Mouse (Mus musculus) thymus, adult 2 months (tissue): ENCODE measurements around the gene Dffa. TPM values are rescaled to one million over a fixed set of nuclear protein-coding genes. Genes with fewer than 3 reads are reported as not detected.

ENCODE experiments used
- DNase-seq: peaks from one replicate; pipeline ENCODE4 v3.0.0; 2021
- H3K27ac ChIP-seq: fragments of 200-500 bp; 2 replicates; pipeline ENCODE4 v1.5.1; 2012; ENCODE audit warnings: low read length, control low read depth; ENCODE audit not compliant: control insufficient read depth, insufficient read depth
- H3K27me3 ChIP-seq: fragments of 200-500 bp; 2 replicates; pipeline ENCODE4 v1.6.1; 2012; ENCODE audit warnings: mild to moderate bottlenecking, low read length, moderate library complexity, mixed read lengths; ENCODE audit not compliant: control insufficient read depth, insufficient read depth
- H3K36me3 ChIP-seq: fragments of 200-500 bp; 2 replicates; pipeline ENCODE4 v1.6.1; 2012; ENCODE audit warnings: mild to moderate bottlenecking, low read length, moderate library complexity; ENCODE audit not compliant: control insufficient read depth, insufficient read depth
- H3K4me1 ChIP-seq: fragments of 200-500 bp; replicated peaks from 2 replicates; pipeline ENCODE4 v1.6.1; 2012; ENCODE audit warnings: low read length; ENCODE audit not compliant: control insufficient read depth, insufficient read depth
- H3K4me3 ChIP-seq: fragments of 200-500 bp; 2 replicates; pipeline ENCODE4 v1.5.1; 2012; ENCODE audit warnings: mild to moderate bottlenecking, low read length, control low read depth, moderate library complexity; ENCODE audit not compliant: control insufficient read depth, insufficient read depth
- CTCF ChIP-seq: fragments of 200-500 bp; IDR thresholded peaks from 2 replicates; pipeline ENCODE4 v1.5.1; 2012; ENCODE audit warnings: mild to moderate bottlenecking, control low read depth, low read length, moderate library complexity, borderline replicate concordance; ENCODE audit not compliant: control insufficient read depth, poor library complexity, insufficient read depth; ENCODE audit errors: extremely low read depth
- POLR2A ChIP-seq: fragments of 200-500 bp; IDR thresholded peaks from 2 replicates; pipeline ENCODE4 v1.6.1; 2012; ENCODE audit warnings: mild to moderate bottlenecking, low read length, control low read depth, moderate library complexity; ENCODE audit not compliant: control insufficient read depth, poor library complexity, insufficient read depth; ENCODE audit errors: extremely low read depth
- WGBS: fragments of 180-500 bp; shearing (Covaris S2); methylation state at CpG from one replicate; pipeline ENCODE4 v1.1.7; 2018; 5-methylcytosine and 5-hydroxymethylcytosine counted together
- polyA plus RNA-seq: library from polyadenylated mRNA; depleted of rRNA; stranded (reverse); fragments of >200 nt; gene quantifications from 2 replicates; pipeline ENCODE4 v1.2.3, GENCODE M21; 2012

Gene Dffa
- polyA plus RNA-seq, 1 experiment, result 40.2 TPM

DNA sequence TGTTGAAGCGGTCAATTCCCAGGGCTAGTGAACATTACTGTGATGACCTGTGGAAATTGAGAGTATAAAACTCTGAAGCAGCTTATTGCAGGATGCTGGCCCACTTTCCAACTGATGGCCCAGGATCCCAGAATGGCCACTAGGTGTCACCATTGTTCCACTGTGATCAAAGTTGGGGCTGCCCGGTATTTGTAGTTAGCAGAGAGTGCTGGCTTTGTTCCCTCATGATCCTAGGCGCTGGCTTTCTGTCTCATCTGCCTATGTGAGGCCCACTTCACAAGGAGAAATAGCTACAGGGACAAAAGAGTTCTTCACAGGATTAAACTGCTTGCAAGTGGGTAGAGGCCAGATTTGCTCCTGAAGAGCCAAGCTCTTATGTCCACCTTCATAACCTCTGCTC lies 40.5 kb downstream of the Dffa start:
- peak; percentile 78 for DNase-seq
- Histone ChIP-seq H3K27ac (no peak overlapping the region), H3K4me3 (no peak overlapping the region), H3K4me1 (peaks cover 13% of the 10 kb centered on the region), H3K36me3 (no peaks in the 10 kb centered on the region), H3K27me3 (no peaks in the 10 kb centered on the region)
- 11% methylated on average over 3 of the region's 3 CpGs for WGBS
- TF ChIP-seq CTCF (peak; percentile 62; the same call in 1 of the 2 replicates), POLR2A (no peak)

DNA sequence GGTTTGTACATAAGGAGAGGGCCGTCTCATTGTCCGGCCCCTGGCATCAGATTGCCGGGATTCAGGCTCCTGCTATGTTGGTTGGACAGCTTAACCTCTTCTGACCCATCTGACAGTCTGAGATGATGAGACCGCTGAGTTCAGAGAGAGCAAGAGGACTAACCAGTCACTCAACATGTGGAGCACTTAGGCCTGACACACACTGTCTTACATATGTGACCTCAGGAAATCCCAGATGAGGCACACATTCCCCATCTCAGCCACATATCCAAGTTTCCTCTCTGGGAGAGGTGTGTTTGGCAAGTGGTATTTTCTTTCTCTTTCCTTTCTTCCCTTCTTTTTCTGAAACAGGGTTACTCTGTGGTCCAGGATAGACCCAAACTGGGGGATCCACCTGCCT lies 41.2 kb downstream of the Dffa start:
- Histone ChIP-seq H3K27me3 (no peaks in the 10 kb centered on the region), H3K4me3 (no peak overlapping the region), H3K4me1 (peaks cover 13% of the 10 kb centered on the region), H3K27ac (no peak overlapping the region), H3K36me3 (no peaks in the 10 kb centered on the region; the same call in 1 of the 2 replicates)
- no peak for DNase-seq
- 95% methylated on average over 4 of the region's 4 CpGs for WGBS
- TF ChIP-seq CTCF (no peak), POLR2A (no peak)

DNA sequence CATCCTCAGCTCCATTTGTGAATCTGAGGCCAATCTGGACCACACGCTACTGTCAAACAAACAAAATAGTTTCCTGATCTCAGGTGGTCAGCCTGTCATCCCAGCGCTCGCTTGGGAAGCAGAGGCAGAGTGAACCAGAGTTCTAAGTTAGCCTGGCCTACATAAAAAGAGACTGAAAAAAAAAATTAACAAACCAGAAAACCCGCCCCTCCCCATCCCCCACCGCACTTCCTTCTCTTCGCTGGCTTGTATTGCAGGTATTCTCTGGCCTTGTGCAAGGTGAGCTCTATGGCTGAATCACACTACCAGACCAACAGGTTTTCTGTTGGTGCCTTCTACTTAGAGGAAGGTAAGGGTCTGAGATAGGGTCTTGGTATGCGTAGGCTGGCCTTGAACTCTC lies 43.6 kb downstream of the Dffa start:
- Histone ChIP-seq H3K4me1 (peaks cover 13% of the 10 kb centered on the region), H3K4me3 (no peak overlapping the region), H3K27ac (no peak overlapping the region), H3K36me3 (peaks cover 8% of the 10 kb centered on the region), H3K27me3 (no peaks in the 10 kb centered on the region)
- no peak for TF ChIP-seq CTCF
- TF ChIP-seq POLR2A, result no peak
- WGBS, result 36% methylated on average over 7 of the region's 7 CpGs
- DNase-seq, result no peak

DNA sequence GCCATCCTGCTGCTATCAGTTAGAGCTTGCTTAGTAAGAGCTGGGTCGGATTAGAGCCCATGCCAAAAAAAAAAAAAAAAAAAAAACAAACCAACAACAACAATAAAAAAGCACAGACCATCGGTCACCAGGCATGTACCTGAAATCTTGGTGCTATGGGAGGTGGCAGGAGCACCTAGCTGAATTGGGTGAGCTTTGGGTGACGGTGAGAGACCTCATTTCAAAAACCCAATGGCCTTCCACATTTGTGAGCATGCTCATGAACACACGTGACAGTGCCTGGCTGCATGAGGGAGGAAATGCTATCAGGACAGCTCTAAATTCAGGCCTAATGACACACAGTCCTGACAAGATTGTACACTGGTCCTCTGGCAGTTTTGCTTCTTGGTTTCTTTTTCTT lies 44.1 kb downstream of the Dffa start:
- H3K4me3 ChIP-seq, result no peak overlapping the region
- no peaks in the 10 kb centered on the region for H3K27me3 ChIP-seq
- H3K27ac ChIP-seq, result no peak overlapping the region
- peaks cover 8% of the 10 kb centered on the region for H3K36me3 ChIP-seq
- no peak for DNase-seq
- WGBS, result 83% methylated on average over 4 of the region's 4 CpGs
- peaks cover 13% of the 10 kb centered on the region for H3K4me1 ChIP-seq
- TF ChIP-seq CTCF (no peak), POLR2A (no peak)

DNA sequence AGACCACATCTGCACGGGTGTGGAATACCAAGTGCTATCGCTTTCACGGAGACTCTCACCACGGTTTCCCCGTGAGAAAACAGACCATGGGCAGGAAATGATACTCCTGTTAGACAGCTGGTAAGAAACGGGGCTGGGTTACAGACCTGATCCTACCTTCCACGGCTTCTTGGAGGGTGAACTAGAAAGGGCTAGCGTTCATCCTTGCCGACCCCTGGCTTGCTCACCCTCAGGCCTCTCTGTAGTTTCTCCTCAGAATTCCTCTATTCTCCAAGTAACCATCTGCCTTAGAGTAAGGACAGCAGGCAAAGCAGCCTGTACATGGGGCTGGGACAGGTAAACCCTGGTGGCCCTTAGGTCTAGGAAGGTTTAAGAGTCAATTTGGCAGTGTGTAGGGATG lies 45.2 kb downstream of the Dffa start:
- no peak overlapping the region for H3K27ac ChIP-seq
- no peak overlapping the region for H3K4me3 ChIP-seq
- TF ChIP-seq POLR2A (no peak), CTCF (no peak)
- WGBS, result 41% methylated on average over 9 of the region's 9 CpGs
- peaks cover 13% of the 10 kb centered on the region for H3K4me1 ChIP-seq
- DNase-seq, result no peak
- peaks cover 17% of the 10 kb centered on the region for H3K36me3 ChIP-seq
- no peaks in the 10 kb centered on the region for H3K27me3 ChIP-seq

DNA sequence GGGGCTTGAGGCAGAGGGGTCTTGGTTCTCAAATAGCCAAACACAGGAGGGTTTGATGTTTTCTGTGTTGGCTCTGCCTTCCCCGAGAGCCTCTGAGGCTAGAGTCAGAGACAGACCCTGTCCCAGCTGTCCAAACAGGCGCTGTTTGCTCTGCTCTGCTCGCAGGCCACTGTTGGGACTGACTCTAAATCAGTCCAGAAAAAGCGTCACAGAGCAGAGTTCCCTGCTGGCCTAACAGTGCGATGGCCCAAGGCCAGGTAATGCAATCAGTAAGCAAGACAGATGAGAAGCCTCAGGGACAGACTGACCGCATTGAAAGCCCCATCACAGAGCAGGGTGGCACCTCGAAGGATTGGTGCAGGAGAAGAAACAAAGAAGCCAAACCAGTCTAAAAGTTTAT lies 45.7 kb downstream of the Dffa start:
- no peak for DNase-seq
- TF ChIP-seq POLR2A (no peak), CTCF (no peak)
- H3K27ac ChIP-seq, result no peak overlapping the region
- no peaks in the 10 kb centered on the region for H3K27me3 ChIP-seq
- H3K36me3 ChIP-seq, result peaks cover 21% of the 10 kb centered on the region
- peaks cover 13% of the 10 kb centered on the region for H3K4me1 ChIP-seq
- 94% methylated on average over 7 of the region's 7 CpGs for WGBS
- H3K4me3 ChIP-seq, result no peak overlapping the region

DNA sequence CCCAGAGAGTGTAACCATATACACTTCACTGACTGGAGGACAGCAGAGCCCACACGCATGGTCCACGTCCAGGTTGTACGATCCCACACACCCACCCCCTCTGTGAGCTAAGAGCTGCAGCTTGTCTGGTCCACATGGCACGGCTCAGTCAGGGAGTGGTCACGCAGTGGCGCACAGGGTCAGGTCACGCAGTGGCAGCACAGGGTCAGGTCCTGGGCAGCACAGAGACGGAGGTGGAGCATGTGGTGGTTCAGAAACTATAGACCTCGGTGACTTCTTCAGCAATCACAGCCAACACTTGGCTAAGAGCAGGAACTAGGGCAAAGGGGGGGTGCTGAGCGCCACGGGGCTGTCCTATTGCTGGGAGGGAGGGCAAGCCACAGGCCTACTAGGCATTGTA lies 46.3 kb downstream of the Dffa start:
- Histone ChIP-seq H3K4me1 (peaks cover 13% of the 10 kb centered on the region), H3K36me3 (peaks cover 27% of the 10 kb centered on the region), H3K27me3 (no peaks in the 10 kb centered on the region), H3K27ac (no peak overlapping the region), H3K4me3 (no peak overlapping the region)
- WGBS, result 92% methylated on average over 11 of the region's 11 CpGs
- TF ChIP-seq POLR2A, result no peak
- no peak for TF ChIP-seq CTCF
- no peak for DNase-seq
